Mouse (Mus musculus) lung, embryonic 15.5 days (tissue): Measurements from ENCODE around the gene Repin1. TPM values are rescaled to one million over a fixed set of nuclear protein-coding genes. Genes with fewer than 3 reads are reported as not detected.
"Not testable (repeated sequence)": the region's sequence is repeated elsewhere in the genome, so short reads cannot be mapped to it uniquely, and the experiment has no call there.

Experiments used
- ATAC-seq: fragments of 200-750 bp; cut with Nextera tagmentation; 2 replicates; pipeline ENCODE4 v1.8.0; 2017; ENCODE audit warnings: moderate number of reproducible peaks, borderline replicate concordance; ENCODE audit not compliant: low FRiP score, low TSS enrichment; ENCODE audit errors: extremely low read depth
- H3K27ac ChIP-seq: fragments of 300-500 bp; sonication (generic); 2 replicates; pipeline ENCODE4 v1.5.1; 2015; ENCODE audit warnings: moderate library complexity, mild to moderate bottlenecking, inconsistent platforms
- H3K27me3 ChIP-seq: fragments of 300-500 bp; sonication (generic); 2 replicates; pipeline ENCODE4 v1.6.1; 2015; ENCODE audit warnings: inconsistent platforms
- H3K36me3 ChIP-seq: fragments of 300-500 bp; sonication (generic); 2 replicates; pipeline ENCODE4 v1.6.1; 2015; ENCODE audit warnings: inconsistent platforms
- H3K4me1 ChIP-seq: fragments of 300-500 bp; sonication (generic); 2 replicates; pipeline ENCODE4 v1.6.1; 2015; ENCODE audit warnings: inconsistent platforms
- H3K4me2 ChIP-seq: fragments of 300-500 bp; sonication (generic); 2 replicates; pipeline ENCODE4 v1.6.1; 2015; ENCODE audit warnings: inconsistent platforms, mild to moderate bottlenecking, moderate library complexity
- H3K4me3 ChIP-seq: fragments of 300-500 bp; sonication (generic); 2 replicates; pipeline ENCODE4 v1.5.1; 2015; ENCODE audit warnings: mild to moderate bottlenecking, inconsistent platforms
- H3K9ac ChIP-seq: fragments of 300-500 bp; sonication (generic); 2 replicates; pipeline ENCODE4 v1.6.1; 2015; ENCODE audit warnings: inconsistent platforms
- H3K9me3 ChIP-seq: fragments of 300-500 bp; sonication (generic); 2 replicates; pipeline ENCODE4 v1.6.1; 2016; ENCODE audit warnings: inconsistent platforms
- WGBS: fragments of 180-500 bp; shearing (Covaris S2); methylation state at CpG from one replicate; pipeline ENCODE4 v1.1.7; 2015; 5-methylcytosine and 5-hydroxymethylcytosine counted together
- polyA plus RNA-seq: library from polyadenylated mRNA; unstranded; fragments of >200 nt; fragmentation: Nextera tagmentation; extraction: Ambion mirVana; gene quantifications from 2 replicates; pipeline ENCODE4 v1.2.1, GENCODE M21; 2015

Gene Repin1
- polyA plus RNA-seq, 1 experiment from 2014 or later: 30.9 TPM

DNA sequence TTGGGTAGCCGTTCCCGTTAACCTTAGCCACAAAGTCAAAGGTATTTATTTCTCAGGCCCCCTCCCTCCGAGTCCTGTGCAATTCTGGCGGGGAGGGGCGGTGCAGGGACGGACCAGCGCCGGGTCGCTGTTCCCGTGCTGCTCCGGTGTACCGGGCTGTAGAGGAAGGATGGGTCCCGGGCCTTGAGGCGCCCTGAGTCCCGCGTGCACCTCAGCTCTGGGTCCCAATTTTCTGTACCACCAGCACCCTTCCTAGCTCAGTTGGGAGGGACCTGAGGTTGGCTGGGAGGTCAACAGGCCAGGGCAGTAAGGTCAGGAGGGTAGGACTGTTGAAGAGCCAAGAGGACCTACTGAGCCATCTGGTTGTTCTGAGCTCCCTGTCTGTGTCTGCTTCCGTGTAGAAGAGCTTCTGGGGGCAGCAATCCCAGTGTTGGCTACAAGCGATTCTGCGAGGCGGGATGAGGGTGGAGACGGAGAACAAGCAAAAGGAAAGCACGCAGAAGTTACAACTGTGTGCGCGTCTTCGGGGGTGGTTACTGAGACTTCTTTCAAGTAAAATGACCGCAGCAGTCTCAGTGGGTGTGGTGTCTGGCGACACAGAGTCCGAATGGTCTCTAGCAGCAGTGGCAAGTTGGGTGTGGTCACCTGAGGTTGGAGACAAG is 8.5 kb downstream of the Repin1 start:
- peaks cover 29% of the 10 kb centered on the region for H3K36me3 ChIP-seq
- no peaks in the 10 kb centered on the region for H3K27me3 ChIP-seq
- H3K27ac ChIP-seq: peak overlapping the region; percentile 32
- peaks cover 8% of the 10 kb centered on the region for H3K4me1 ChIP-seq
- peak overlapping the region; percentile 69 for H3K4me3 ChIP-seq
- H3K9ac ChIP-seq: peak overlapping the region; percentile 78
- ATAC-seq: peak; percentile 63
- peaks cover 8% of the 10 kb centered on the region; the same call in 1 of the 2 replicates for H3K9me3 ChIP-seq
- WGBS: 1% methylated on average over 28 of the region's 28 CpGs
- H3K4me2 ChIP-seq: peak overlapping the region; percentile 86

DNA sequence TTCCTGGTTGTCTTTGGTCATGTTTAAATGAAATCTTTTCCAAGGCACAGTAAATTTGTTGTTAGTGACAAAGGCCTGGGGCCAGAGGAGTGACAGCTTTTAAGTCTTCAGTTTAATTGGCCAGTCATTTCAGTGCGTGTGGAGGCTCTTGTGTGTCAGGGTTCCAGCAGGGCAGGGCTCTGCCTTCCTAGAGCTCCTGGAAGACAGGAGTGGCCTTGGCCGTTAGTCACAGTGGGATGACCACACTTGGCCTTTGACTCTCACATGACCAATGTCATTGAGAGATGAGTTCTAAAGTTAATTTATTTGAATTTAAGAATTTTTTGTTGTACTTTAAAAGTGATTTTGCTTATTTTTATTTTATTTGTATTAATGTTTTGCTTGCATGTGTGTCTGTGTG is 14.4 kb downstream of the Repin1 start:
- 70% methylated on average over 2 of the region's 2 CpGs for WGBS
- Histone ChIP-seq H3K4me1 (no peaks in the 10 kb centered on the region), H3K27me3 (no peaks in the 10 kb centered on the region), H3K9ac (no peak overlapping the region), H3K4me3 (no peak overlapping the region), H3K36me3 (no peaks in the 10 kb centered on the region), H3K9me3 (no peaks in the 10 kb centered on the region), H3K27ac (no peak overlapping the region), H3K4me2 (no peak overlapping the region)
- ATAC-seq: no peak

DNA sequence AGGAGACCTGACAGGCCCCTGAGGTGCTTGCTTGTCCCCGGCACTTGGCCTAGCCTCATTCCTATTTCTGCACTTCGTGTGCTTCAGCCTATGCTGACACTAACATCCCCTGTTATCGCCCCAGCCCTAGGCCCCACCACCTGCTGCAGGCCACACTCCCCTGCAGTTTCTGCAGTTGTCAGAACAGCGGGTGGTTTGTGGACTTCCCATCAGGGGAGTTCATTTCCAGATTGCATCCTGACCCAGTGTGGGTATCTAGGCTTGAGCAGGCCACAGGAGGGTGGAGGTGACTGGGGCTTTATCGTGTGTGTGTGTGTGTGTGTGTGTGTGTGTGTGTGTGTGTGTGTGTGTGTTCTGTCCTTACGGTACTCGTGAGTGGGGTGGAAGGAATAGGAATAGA is 15.8 kb downstream of the Repin1 start:
- Histone ChIP-seq H3K36me3 (0 out of 2 replicates have a peak, but pooled peaks cover 3% of the 10 kb centered on the region), H3K4me3 (no peak overlapping the region), H3K4me1 (no peaks in the 10 kb centered on the region), H3K27ac (no peak overlapping the region), H3K9me3 (no peaks in the 10 kb centered on the region), H3K27me3 (no peaks in the 10 kb centered on the region), H3K9ac (no peak overlapping the region), H3K4me2 (no peak overlapping the region)
- ATAC-seq: no peak
- 58% methylated on average over 7 of the region's 7 CpGs for WGBS

DNA sequence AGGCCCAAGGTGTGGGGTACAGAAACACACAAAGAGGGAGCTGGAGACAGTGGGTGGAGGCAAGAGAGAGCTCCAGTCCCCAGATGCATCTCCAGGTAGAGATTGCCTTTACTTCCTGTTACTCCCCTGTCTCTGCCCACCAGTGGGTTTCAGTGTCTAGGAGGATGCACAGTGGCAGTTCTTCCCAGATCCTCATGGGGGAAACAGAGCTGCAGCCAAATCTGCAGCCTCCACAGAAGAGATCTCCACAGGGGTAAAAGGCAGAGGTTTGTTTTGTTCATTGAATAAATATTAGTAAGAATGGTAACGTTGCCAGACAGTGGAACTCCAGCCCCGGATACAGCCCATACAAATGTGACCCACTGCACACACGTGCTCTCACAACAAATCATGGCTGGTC is 17.0 kb downstream of the Repin1 start:
- H3K27me3 ChIP-seq: no peaks in the 10 kb centered on the region
- no peaks in the 10 kb centered on the region for H3K9me3 ChIP-seq
- no peak overlapping the region for H3K27ac ChIP-seq
- H3K36me3 ChIP-seq: 0 out of 2 replicates have a peak, but pooled peaks cover 3% of the 10 kb centered on the region
- H3K4me2 ChIP-seq: no peak overlapping the region
- H3K4me3 ChIP-seq: no peak overlapping the region
- 0 out of 2 replicates have a peak, but pooled peaks have one; percentile 5 for ATAC-seq
- H3K4me1 ChIP-seq: no peaks in the 10 kb centered on the region
- WGBS: 47% methylated on average over 3 of the region's 3 CpGs
- no peak overlapping the region for H3K9ac ChIP-seq

DNA sequence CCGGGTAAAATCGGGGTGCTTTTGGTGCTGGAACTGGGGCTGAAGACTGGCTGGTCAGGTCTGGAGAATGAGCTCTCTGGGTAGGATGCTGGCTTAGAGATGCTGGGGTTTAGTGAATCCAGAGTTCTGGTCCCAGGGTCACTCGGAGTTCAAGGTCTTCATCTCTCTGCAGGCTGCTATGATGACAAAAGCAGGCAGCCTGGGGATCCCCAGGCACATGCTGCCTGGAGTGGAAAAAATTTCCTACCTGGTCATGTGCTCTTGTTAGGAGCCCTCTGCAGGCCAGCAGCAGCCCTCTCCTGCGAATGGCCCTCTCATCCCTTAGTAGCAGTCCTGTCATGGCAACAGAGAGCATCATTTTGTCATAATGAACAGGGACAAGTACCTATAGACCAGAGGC is 19.8 kb downstream of the Repin1 start:
- Histone ChIP-seq H3K36me3 (0 out of 2 replicates have a peak, but pooled peaks cover 3% of the 10 kb centered on the region), H3K27ac (no peak overlapping the region), H3K4me2 (no peak overlapping the region), H3K9me3 (no peaks in the 10 kb centered on the region), H3K4me3 (no peak overlapping the region), H3K4me1 (no peaks in the 10 kb centered on the region), H3K27me3 (no peaks in the 10 kb centered on the region), H3K9ac (no peak overlapping the region)
- 88% methylated on average over 4 of the region's 4 CpGs for WGBS
- ATAC-seq: no peak

DNA sequence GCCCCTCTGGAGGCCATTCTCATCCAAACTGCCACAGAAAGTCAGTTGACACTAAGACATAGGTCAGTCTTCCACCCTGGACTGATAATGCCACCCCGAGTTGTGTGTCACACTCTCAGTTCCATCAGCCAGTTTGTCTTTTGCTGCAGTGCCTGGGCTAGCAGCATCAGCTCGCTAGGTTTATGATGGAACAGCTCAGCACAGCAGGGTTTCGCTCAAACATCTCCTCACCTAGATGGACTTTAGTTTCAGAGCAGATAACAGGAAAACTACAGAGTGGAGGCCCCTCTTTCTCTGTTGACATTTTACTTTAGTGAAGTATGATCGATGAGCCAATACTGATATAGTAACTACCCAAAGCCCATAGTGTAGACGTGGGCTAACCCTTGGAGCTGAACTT is 21.1 kb downstream of the Repin1 start:
- no peak for ATAC-seq
- Histone ChIP-seq H3K9ac (no peak overlapping the region), H3K4me1 (no peaks in the 10 kb centered on the region), H3K27me3 (no peaks in the 10 kb centered on the region), H3K9me3 (no peaks in the 10 kb centered on the region), H3K27ac (no peak overlapping the region), H3K4me2 (no peak overlapping the region), H3K4me3 (no peak overlapping the region), H3K36me3 (peaks cover 10% of the 10 kb centered on the region)
- WGBS: 84% methylated on average over 5 of the region's 5 CpGs

DNA sequence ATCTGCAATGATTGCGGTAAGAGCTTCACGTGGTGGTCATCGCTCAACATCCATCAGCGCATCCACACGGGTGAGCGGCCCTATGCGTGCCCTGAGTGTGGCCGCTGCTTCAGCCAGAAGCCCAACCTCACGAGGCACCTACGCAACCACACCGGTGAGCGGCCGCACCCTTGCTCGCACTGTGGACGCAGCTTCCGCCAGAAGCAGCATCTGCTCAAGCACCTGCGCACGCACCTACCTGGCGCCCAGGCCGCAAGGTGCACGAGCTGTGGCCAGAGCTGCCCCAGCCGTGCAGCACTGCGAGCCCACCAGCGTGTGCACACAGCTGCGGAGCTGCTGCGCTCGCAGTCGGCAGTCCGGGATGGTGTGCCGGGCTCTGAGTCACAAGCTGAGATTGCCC is 26.3 kb downstream of the Repin1 start:
- Histone ChIP-seq H3K4me3 (no peak overlapping the region), H3K9me3 (no peaks in the 10 kb centered on the region), H3K36me3 (peaks cover 18% of the 10 kb centered on the region), H3K9ac (no peak overlapping the region), H3K27me3 (no peaks in the 10 kb centered on the region), H3K4me1 (no peaks in the 10 kb centered on the region), H3K4me2 (no peak overlapping the region), H3K27ac (no peak overlapping the region)
- 94% methylated on average over 30 of the region's 30 CpGs for WGBS
- ATAC-seq: no peak

DNA sequence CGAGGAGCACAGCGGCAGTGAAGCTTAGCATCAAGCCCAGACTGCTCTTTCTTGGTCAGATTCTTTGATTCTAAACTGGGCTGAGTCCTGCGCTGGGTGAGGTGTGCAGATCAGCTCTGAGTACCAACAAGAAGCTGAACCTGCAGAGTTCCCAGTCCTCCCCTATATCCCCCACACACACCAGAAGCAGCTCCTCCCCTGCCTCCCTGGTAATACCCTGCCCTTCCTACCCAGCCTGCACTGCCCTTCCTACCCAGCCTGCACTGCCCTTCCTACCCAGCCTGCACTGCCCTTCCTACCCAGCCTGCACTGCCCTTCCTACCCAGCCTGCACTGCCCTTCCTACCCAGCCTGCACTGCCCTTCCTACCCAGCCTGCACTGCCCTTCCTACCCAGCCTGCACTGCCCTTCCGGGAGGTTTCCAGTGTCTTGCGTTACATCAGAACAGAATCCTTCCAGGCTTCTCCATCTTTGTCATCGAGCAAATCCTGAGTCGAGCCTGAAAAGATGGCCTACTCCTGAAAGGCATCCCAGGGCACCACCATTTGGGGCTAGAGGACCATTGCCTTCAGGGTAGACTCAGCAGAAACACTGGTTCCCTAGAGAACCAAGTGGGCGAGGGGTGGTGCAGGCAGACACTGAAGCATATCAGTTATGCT is 28.6 kb downstream of the Repin1 start:
- peaks cover 16% of the 10 kb centered on the region; the same call in 1 of the 2 replicates for H3K27me3 ChIP-seq
- not testable (repeated sequence) for H3K4me2 ChIP-seq, H3K9me3 ChIP-seq, H3K4me3 ChIP-seq, ATAC-seq, H3K9ac ChIP-seq, H3K4me1 ChIP-seq, H3K27ac ChIP-seq
- 81% methylated on average over 8 of the region's 8 CpGs for WGBS
- H3K36me3 ChIP-seq: peaks cover 18% of the 10 kb centered on the region

DNA sequence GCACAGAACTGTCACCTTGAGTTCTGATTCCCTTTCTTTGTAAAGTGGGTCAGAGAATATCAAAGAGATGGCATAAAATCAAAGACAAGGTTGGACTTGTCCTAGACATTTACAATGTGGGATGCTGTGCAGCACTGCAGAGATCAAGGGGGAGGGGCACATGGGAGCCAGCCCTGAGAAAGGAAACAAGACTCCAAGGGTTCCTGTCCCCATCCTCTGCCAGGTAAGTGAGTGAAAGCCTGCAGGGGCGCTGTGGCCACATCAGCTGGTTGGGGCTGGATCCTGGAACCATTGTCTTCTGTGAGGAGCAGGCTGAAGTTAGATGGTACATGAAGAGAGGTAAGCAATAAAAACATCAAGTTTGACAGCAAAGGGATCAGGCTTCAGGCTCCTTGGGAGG is 29.8 kb downstream of the Repin1 start:
- 21% methylated on average over 1 of the region's 1 CpGs for WGBS
- H3K4me3 ChIP-seq: no peak overlapping the region

DNA sequence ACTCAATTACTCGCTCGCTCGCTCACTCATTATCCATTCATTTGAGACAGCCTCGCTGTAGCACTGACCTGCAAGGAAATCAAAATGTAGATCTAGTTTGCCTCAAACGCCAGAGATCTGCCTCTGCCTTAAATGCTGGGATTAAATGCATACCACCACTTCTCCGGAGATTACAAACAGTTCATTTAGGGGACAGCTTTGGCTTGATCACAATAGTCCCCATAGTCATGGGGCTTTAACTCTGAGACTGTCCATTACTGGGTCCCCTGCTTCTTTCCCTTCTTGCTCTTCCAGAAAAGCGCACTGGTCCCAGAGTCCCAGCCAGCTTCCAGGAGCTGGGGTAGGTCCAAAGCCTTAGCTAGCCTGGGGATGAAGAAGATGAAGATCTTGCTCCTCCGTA is 32.8 kb downstream of the Repin1 start, which contains the start of gene AI854703:
TSS of gene AI854703 (plus strand) at position 301 of the 400 bp plus-strand sequence.
- H3K9ac ChIP-seq: peak within 1 kb of the TSS; percentile 31; the same call in 1 of the 2 replicates
- H3K27ac ChIP-seq: no peak within 1 kb of the TSS
- H3K4me3 ChIP-seq: peak within 1 kb of the TSS; percentile 47
- H3K4me1 ChIP-seq: peaks cover 16% of the 10 kb centered on the region
- 31% methylated on average over 8 of the region's 8 CpGs for WGBS
- peaks cover 42% of the 10 kb centered on the region for H3K27me3 ChIP-seq
- no peaks in the 10 kb centered on the region for H3K9me3 ChIP-seq
- no peaks in the 10 kb centered on the region for H3K36me3 ChIP-seq
- ATAC-seq: no peak
- peak within 1 kb of the TSS; percentile 84 for H3K4me2 ChIP-seq

More for the DNA sequence above, 29.8 kb downstream of the Repin1 start:
- no peak overlapping the region for H3K4me2 ChIP-seq
- H3K9ac ChIP-seq: no peak overlapping the region
- H3K9me3 ChIP-seq: no peaks in the 10 kb centered on the region
- H3K27ac ChIP-seq: no peak overlapping the region
- no peak for ATAC-seq
- H3K36me3 ChIP-seq: peaks cover 18% of the 10 kb centered on the region
- peaks cover 5% of the 10 kb centered on the region; the same call in 1 of the 2 replicates for H3K4me1 ChIP-seq
- H3K27me3 ChIP-seq: peaks cover 27% of the 10 kb centered on the region

DNA sequence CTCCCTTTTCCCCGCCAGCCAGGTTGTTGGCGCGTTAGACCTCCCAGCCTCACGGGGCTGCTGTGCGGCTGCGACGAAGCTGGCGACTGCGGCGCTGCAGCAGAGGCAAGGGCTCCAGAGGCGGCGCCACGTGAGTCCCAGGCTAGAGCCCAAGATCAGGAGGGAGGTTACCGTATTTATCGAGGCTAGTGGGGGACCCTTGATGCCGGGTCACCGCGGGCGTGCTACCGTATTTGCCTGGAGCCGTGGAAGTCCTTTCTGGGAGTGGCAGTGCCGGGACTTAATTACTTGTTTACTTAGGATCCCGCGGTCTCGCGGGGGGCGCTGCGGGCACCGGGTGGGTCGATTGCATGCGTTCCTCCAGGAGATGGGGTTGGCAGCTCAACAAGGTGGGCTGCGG is 33.3 kb downstream of the Repin1 start:
- Histone ChIP-seq H3K27ac (no peak overlapping the region), H3K4me2 (peak overlapping the region; percentile 84), H3K4me1 (peaks cover 16% of the 10 kb centered on the region), H3K9me3 (no peaks in the 10 kb centered on the region), H3K27me3 (peaks cover 42% of the 10 kb centered on the region), H3K9ac (peak overlapping the region; percentile 31; the same call in 1 of the 2 replicates), H3K4me3 (peak overlapping the region; percentile 47), H3K36me3 (no peaks in the 10 kb centered on the region)
- under 1% methylated on average over 32 of the region's 32 CpGs for WGBS
- no peak for ATAC-seq

DNA sequence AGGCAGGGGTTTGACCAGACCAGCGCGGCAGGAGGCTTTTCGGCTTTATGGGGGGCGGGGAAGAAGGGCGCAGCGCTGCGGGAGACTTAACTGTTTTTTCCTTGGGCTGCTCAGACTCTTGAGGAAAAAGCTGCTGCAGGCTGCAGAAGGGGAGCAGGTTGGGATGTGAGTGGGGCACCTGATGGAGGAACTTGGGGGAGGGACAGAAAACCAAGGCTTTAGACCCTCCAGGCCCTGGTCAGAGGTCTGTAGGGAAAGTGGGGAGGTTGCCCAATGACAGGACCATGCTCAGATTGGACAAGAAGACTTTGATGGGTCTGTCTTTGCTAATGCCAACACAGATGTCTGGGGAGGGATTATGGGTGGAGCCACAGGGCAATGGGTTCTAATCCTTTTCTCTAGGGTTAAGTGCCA is 33.8 kb downstream of the Repin1 start:
- ATAC-seq: no peak
- H3K4me3 ChIP-seq: peak overlapping the region; percentile 47
- H3K27ac ChIP-seq: no peak overlapping the region
- H3K4me1 ChIP-seq: peaks cover 16% of the 10 kb centered on the region
- peaks cover 42% of the 10 kb centered on the region for H3K27me3 ChIP-seq
- H3K9me3 ChIP-seq: no peaks in the 10 kb centered on the region
- H3K36me3 ChIP-seq: no peaks in the 10 kb centered on the region
- H3K9ac ChIP-seq: 0 out of 2 replicates have a peak overlapping the region, but pooled peaks have one; percentile 31
- WGBS: 7% methylated on average over 7 of the region's 7 CpGs
- H3K4me2 ChIP-seq: peak overlapping the region; percentile 84
